Mouse (Mus musculus) stomach, postnatal 0 days (tissue): Measurements from ENCODE around the gene Rtbdn.

Experiments used
- CTCF ChIP-seq: IDR thresholded peaks from 2 replicates; pipeline ENCODE4 v1.5.1; 2016; ENCODE audit warnings: antibody characterized with exemption, low read depth, mild to moderate bottlenecking, moderate library complexity
- EP300 ChIP-seq: optimal IDR thresholded peaks from 2 replicates; pipeline ENCODE3; 2016; ENCODE audit warnings: antibody characterized with exemption

GRCm38 (mm10) chr8:84947241-84947545 lies 402 bp downstream of the Rtbdn start:
- TF ChIP-seq CTCF (no peak), EP300 (no peak)
